Mouse (Mus musculus): ENCODE data around the gene Acacb. TPM values are rescaled to one million over a fixed set of nuclear protein-coding genes. Genes with fewer than 3 reads are reported as not detected.

Gene Acacb
- polyA plus RNA-seq (2012; ENCODE audit: insufficient read depth, low replicate concordance) = 0.48 TPM in 2 replicates

DNA sequence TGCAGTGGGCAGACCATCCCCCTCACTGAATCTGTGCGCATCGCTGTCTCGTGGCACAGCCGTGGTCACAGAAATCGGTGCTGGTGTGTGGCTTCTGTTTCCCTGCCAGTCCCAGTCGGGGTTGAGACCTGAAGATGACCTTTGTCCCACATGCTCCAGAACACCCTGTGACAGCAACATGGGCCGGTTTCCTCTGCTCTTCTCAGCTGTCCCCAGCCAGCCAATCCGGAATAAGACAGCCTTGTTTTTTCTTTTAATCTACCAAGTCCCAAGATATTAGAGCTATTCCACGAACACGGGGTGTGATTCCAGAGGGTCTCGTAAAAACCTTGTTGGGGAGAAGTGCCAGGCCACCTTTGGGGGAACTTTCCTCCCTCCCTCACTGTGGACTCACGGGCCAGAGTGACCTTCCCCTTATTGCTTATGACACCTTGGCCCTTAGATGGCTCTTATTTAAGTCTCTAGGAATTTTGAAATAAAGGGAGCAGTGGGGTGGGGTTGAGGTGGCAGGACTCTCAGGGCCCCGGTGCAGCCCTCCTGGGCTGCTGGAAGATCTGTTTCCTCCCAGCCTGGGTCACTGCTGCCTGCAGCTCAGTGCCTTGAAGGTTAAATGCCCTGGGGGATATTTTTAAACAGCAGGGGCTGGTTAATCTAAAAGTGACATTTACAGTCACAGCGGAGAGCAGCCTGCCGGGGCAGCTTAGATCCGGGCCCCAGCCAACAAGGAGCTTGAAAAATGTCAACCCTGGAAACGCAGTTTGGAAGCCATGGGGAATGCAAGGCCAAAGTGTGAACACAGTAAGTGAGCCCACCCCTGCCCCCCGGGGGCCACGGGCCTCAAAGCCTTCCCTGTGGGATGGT is at the start of gene Acacb:
TSS of gene Acacb (plus strand) at position 508 of the 861 bp plus-strand sequence.
- Histone ChIP-seq H3K4me3 (replicated peaks) (no peak within 1 kb of the TSS), H3K9me3 (peaks cover 12% of the 10 kb centered on the region), H3K36me3 (replicated peaks; ENCODE audit: low read length) (no peaks in the 10 kb centered on the region), H3K27me3 (replicated peaks) (peaks cover 51% of the 10 kb centered on the region), H3K4me1 (no peaks in the 10 kb centered on the region; the same call in 1 of the 2 replicates)
- TF ChIP-seq FLI1 (IDR thresholded peaks at IDR 0.05; ENCODE audit: low read length) = no peak
- no peak for TF ChIP-seq GATA1 (IDR thresholded peaks at IDR 0.05; ENCODE audit: borderline replicate concordance, low read length)

DNA sequence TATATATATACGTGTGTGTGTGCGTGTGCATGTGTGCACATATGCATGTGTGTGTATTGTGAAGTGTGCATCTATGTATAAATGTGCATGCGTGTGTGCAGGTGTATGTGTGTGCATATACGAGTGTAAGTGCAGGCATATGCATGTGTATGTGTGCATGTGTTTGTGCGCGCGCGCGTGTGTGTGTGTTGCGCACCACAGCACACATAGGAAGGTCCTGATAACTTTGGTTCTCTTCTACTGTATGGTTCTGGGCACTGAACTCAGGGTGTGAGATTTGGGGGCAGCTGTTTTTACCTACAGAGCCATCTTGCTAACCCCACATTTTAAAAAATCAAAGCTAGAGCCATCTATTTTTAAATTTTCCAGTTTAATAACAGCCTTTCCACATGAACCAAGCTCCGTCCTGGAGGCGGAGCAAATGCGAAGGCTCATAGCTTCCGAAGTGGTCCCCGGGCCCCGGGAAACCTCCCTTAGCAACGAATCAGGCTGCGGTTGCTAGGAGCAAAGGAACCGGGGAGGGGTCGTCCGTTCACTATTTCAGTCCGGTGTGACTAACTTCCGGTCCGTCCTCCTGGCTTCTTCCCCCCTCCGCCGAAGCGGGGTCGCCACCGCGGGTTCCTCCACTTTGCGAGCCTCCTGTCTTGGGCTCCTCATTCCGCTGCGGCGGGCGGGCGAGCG is 46.5 kb upstream of the Acacb start:
- Histone ChIP-seq H3K36me3 (replicated peaks; ENCODE audit: low read length) (peaks cover 15% of the 10 kb centered on the region), H3K4me1 (peaks cover 41% of the 10 kb centered on the region), H3K9me3 (no peaks in the 10 kb centered on the region), H3K4me3 (replicated peaks) (peak overlapping the region; percentile 94), H3K27me3 (replicated peaks) (peaks cover 7% of the 10 kb centered on the region)
- TF ChIP-seq GATA1 (IDR thresholded peaks at IDR 0.05; ENCODE audit: borderline replicate concordance, low read length) (no peak), FLI1 (IDR thresholded peaks at IDR 0.05; ENCODE audit: low read length) (peak; percentile 46; the same call in 1 of the 2 replicates)

DNA sequence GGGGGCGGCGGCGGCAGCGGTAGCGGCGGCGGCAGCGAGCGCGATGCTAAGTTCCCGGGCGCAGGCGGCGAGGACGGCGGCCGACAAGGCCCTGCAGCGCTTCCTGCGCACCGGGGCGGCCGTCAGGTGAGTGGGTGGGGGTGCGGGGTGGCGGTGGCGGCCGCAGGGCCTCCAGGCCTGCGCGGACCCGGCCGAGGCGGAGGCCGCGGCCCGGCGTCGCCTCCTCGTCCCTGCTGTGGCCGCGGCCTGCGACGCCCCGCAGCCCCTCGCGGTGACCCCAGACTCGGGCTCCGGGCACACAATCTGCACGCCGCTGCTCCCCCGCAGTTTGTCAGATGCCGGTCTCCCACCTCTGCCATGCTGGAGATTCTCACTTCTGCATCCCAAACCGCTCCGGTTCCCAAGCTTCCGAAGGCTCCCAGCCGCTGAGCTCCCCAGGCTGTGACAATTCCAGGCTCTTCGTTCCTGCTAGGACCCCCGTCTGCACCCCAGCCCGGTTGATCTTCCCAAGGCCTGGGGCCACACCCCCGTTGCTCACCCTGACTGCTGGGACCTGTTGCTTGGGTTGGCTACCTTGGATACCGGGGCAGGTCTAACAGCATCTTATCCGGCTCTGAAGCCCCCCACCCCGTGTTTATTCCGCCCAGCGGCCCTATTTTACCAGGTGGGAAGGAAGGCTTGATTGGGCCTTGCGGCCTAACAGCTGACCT is 45.8 kb upstream of the Acacb start:
- H3K36me3 ChIP-seq (replicated peaks; ENCODE audit: low read length) = peaks cover 22% of the 10 kb centered on the region
- H3K4me3 ChIP-seq (replicated peaks) = peak overlapping the region; percentile 94
- TF ChIP-seq FLI1 (IDR thresholded peaks at IDR 0.05; ENCODE audit: low read length) (no peak), GATA1 (IDR thresholded peaks at IDR 0.05; ENCODE audit: borderline replicate concordance, low read length) (no peak)
- H3K27me3 ChIP-seq (replicated peaks) = peaks cover 3% of the 10 kb centered on the region
- H3K4me1 ChIP-seq = peaks cover 41% of the 10 kb centered on the region
- no peaks in the 10 kb centered on the region for H3K9me3 ChIP-seq

DNA sequence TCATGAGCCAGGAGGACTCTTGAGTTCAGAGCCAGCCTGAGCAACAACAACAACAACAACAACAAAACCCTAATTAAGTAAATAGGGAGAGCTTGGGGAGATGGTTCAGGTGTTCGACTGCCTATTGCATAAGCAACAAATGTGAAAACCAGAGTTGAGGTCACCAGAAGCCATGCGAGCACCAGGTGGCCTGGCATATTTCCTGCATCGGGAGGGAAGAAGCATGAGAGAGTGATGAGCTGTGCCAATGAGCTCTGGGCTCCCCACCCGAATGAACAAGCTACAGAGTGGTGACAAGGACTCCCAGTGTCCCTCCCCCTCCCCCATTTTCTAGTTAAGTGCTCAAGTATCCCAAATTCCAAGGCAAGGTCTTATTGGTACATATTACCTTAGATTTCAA is 44.5 kb upstream of the Acacb start:
- Histone ChIP-seq H3K9me3 (no peaks in the 10 kb centered on the region), H3K4me1 (peaks cover 41% of the 10 kb centered on the region)
- TF ChIP-seq GATA1 (IDR thresholded peaks at IDR 0.05; ENCODE audit: borderline replicate concordance, low read length) (no peak), FLI1 (IDR thresholded peaks at IDR 0.05; ENCODE audit: low read length) (no peak)

GRCm38 (mm10) chr5:114102807-114103206 is 43.5 kb upstream of the Acacb start:
- TF ChIP-seq FLI1 (IDR thresholded peaks at IDR 0.05; ENCODE audit: low read length) (no peak), GATA1 (IDR thresholded peaks at IDR 0.05; ENCODE audit: borderline replicate concordance, low read length) (no peak)
- peak overlapping the region; percentile 53 for H3K4me3 ChIP-seq (replicated peaks)
- peaks cover 42% of the 10 kb centered on the region for H3K36me3 ChIP-seq (replicated peaks; ENCODE audit: low read length)
- no peaks in the 10 kb centered on the region for H3K9me3 ChIP-seq
- H3K27me3 ChIP-seq (replicated peaks) = no peaks in the 10 kb centered on the region
- peaks cover 41% of the 10 kb centered on the region for H3K4me1 ChIP-seq

More for the DNA sequence above, 44.5 kb upstream of the Acacb start:
- Histone ChIP-seq H3K36me3 (replicated peaks; ENCODE audit: low read length) (peaks cover 35% of the 10 kb centered on the region), H3K4me3 (replicated peaks) (no peak overlapping the region), H3K27me3 (replicated peaks) (peaks cover 2% of the 10 kb centered on the region)

DNA sequence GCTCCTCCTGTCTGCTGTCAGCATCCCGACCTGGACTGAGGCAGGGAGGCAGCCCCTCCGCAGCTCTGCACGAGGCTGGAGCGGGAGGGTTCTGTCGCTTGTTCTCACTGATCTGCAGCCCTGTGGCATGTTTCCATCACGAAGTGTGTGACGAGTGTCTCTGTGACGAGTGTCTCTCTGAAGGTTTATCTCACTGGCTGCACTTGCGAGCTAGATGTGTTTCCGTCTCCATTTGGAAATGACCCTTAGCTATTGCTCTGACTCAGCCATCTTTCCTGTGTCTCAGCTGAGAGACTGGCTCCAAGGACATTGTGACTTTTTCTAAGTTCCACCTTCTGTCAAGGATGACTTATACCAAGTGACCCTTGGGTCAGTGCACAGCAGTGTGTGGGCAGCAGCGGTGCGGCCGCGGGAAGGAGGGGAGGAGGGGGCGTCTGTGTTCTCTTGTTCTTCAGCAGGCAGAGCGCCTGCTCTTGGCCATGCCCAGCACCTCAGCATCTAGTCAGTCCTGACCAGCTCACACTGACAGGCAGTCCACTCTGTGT is 39.9 kb upstream of the Acacb start:
- Histone ChIP-seq H3K4me3 (replicated peaks) (no peak overlapping the region), H3K36me3 (replicated peaks; ENCODE audit: low read length) (peaks cover 78% of the 10 kb centered on the region), H3K27me3 (replicated peaks) (no peaks in the 10 kb centered on the region), H3K4me1 (peaks cover 23% of the 10 kb centered on the region), H3K9me3 (peaks cover 18% of the 10 kb centered on the region)
- no peak for TF ChIP-seq GATA1 (IDR thresholded peaks at IDR 0.05; ENCODE audit: borderline replicate concordance, low read length)
- no peak for TF ChIP-seq FLI1 (IDR thresholded peaks at IDR 0.05; ENCODE audit: low read length)

DNA sequence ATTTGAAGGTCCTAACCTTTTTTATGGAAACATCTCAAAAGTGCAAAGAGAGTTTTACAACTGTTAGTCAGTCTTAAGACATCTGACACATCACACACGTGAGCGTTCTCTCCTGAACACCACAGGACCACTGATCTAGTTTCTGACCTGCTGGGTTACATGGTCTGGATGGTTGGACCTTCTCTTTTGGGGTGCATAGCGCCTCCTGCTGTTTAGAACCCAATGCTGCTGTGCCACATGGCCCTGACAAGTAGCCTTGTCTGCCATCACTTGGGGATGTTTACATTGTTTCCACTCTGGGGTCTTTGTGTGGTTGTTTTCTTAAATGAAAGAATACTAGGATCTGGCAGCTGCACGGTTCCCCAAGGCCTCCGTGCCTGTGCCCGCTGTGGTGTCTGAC is 33.0 kb upstream of the Acacb start:
- TF ChIP-seq FLI1 (IDR thresholded peaks at IDR 0.05; ENCODE audit: low read length) (no peak), GATA1 (IDR thresholded peaks at IDR 0.05; ENCODE audit: borderline replicate concordance, low read length) (no peak)
- Histone ChIP-seq H3K27me3 (replicated peaks) (peaks cover 3% of the 10 kb centered on the region), H3K4me3 (replicated peaks) (no peak overlapping the region), H3K36me3 (replicated peaks; ENCODE audit: low read length) (peaks cover 93% of the 10 kb centered on the region), H3K9me3 (peaks cover 16% of the 10 kb centered on the region), H3K4me1 (peaks cover 16% of the 10 kb centered on the region; the same call in 1 of the 2 replicates)

DNA sequence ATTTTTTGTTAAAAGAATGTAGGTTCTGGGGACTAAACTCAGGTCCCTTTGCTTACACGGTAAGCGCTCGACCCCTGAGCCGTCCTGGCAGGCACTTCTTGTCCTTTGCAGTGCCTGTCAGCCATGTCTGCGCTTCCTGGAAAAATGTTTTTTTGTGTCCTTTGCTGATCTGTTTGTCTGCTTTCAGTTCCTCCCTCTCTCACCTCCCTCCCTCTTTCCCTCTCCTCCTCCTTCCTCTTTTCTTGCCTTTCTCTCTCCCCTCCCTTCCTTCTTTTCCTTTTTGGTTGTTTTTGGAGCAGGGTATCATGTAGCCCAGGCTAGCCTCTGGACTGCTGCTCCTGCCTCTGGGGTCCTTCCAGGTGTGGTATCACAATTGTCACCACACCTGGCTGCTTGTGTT is 31.3 kb upstream of the Acacb start:
- H3K9me3 ChIP-seq = no peaks in the 10 kb centered on the region
- peaks cover 93% of the 10 kb centered on the region for H3K36me3 ChIP-seq (replicated peaks; ENCODE audit: low read length)
- H3K4me1 ChIP-seq = peaks cover 19% of the 10 kb centered on the region; the same call in 1 of the 2 replicates
- TF ChIP-seq FLI1 (IDR thresholded peaks at IDR 0.05; ENCODE audit: low read length) = no peak
- TF ChIP-seq GATA1 (IDR thresholded peaks at IDR 0.05; ENCODE audit: borderline replicate concordance, low read length) = no peak
- no peak overlapping the region for H3K4me3 ChIP-seq (replicated peaks)
- peaks cover 6% of the 10 kb centered on the region for H3K27me3 ChIP-seq (replicated peaks)

GRCm38 (mm10) chr5:114116586-114116985 is 29.7 kb upstream of the Acacb start:
- peaks cover 93% of the 10 kb centered on the region for H3K36me3 ChIP-seq (replicated peaks; ENCODE audit: low read length)
- peaks cover 6% of the 10 kb centered on the region for H3K27me3 ChIP-seq (replicated peaks)
- H3K9me3 ChIP-seq = no peaks in the 10 kb centered on the region
- no peak overlapping the region for H3K4me3 ChIP-seq (replicated peaks)
- TF ChIP-seq GATA1 (IDR thresholded peaks at IDR 0.05; ENCODE audit: borderline replicate concordance, low read length) = no peak
- no peak for TF ChIP-seq FLI1 (IDR thresholded peaks at IDR 0.05; ENCODE audit: low read length)
- peaks cover 19% of the 10 kb centered on the region; the same call in 1 of the 2 replicates for H3K4me1 ChIP-seq
